Mouse (Mus musculus) kidney, adult 2 months (tissue): ENCODE results near the gene Txnl4b.

Experiments used
- CTCF ChIP-seq: fragments of 200-500 bp; conservative IDR thresholded peaks from 2 replicates; pipeline ENCODE4 v1.5.1; 2011; ENCODE audit warnings: low read depth, mild to moderate bottlenecking, control low read depth, low read length, moderate library complexity, mixed read lengths; ENCODE audit not compliant: insufficient read depth, insufficient read length
- POLR2A ChIP-seq: fragments of 200-500 bp; IDR thresholded peaks from one replicate; pipeline ENCODE4 v1.6.1; 2011; ENCODE audit warnings: low read depth, low read length, control low read depth

- TF ChIP-seq CTCF (no peak), POLR2A (no peak)
Measured at GRCm38 (mm10) chr8:109614243-109615210, 48.8 kb downstream of the Txnl4b start, which contains the start of gene Pkd1l3.
